Mouse (Mus musculus) embryonic facial prominence, embryonic 15.5 days (tissue): Measurements from ENCODE around the gene Nup133. TPM values are rescaled to one million over a fixed set of nuclear protein-coding genes. Genes with fewer than 3 reads are reported as not detected.

Experiments
- ATAC-seq: fragments of 200-750 bp; cut with Nextera tagmentation; 2 replicates; pipeline ENCODE4 v1.8.0; 2017; ENCODE audit warnings: low read depth, moderate TSS enrichment; ENCODE audit not compliant: insufficient number of reproducible peaks, low FRiP score, low TSS enrichment
- H3K27ac ChIP-seq: fragments of 300-500 bp; sonication (generic); replicated peaks from 2 replicates; pipeline ENCODE4 v1.5.1; 2015; ENCODE audit warnings: mild to moderate bottlenecking, inconsistent platforms
- H3K27me3 ChIP-seq: fragments of 300-500 bp; sonication (generic); 2 replicates; pipeline ENCODE4 v1.6.1; 2015; ENCODE audit warnings: inconsistent platforms
- H3K36me3 ChIP-seq: fragments of 300-500 bp; sonication (generic); 2 replicates; pipeline ENCODE4 v1.6.1; 2015; ENCODE audit warnings: mild to moderate bottlenecking, inconsistent platforms
- H3K4me1 ChIP-seq: fragments of 300-500 bp; sonication (generic); 2 replicates; pipeline ENCODE4 v1.6.1; 2015; ENCODE audit warnings: inconsistent platforms
- H3K4me2 ChIP-seq: fragments of 300-500 bp; sonication (generic); replicated peaks from 2 replicates; pipeline ENCODE4 v1.6.1; 2015; ENCODE audit warnings: mild to moderate bottlenecking, inconsistent platforms
- H3K4me3 ChIP-seq: fragments of 300-500 bp; sonication (generic); replicated peaks from 2 replicates; pipeline ENCODE4 v1.5.1; 2015; ENCODE audit warnings: mild to moderate bottlenecking, inconsistent platforms
- H3K9ac ChIP-seq: fragments of 300-500 bp; sonication (generic); 2 replicates; pipeline ENCODE4 v1.6.1; 2015; ENCODE audit warnings: inconsistent platforms
- H3K9me3 ChIP-seq: fragments of 300-500 bp; sonication (generic); replicated peaks from 2 replicates; pipeline ENCODE4 v1.6.1; 2016; ENCODE audit warnings: inconsistent platforms
- WGBS: fragments of 180-500 bp; shearing (Covaris S2); methylation state at CpG from one replicate; pipeline ENCODE4 v1.1.7; 2015; 5-methylcytosine and 5-hydroxymethylcytosine counted together
- polyA plus RNA-seq: library from polyadenylated mRNA; unstranded; fragments of >200 nt; fragmentation: Nextera tagmentation; extraction: Ambion mirVana; gene quantifications from 2 replicates; pipeline ENCODE4 v1.2.1, GENCODE M21; 2015

Nup133 gene
- polyA plus RNA-seq, 1 experiment from 2014 or later: 27.3 TPM

- Histone ChIP-seq H3K27ac (no peak overlapping the region), H3K4me2 (no peak overlapping the region), H3K4me3 (no peak overlapping the region), H3K27me3 (peaks cover 48% of the 10 kb centered on the region), H3K36me3 (peaks cover 20% of the 10 kb centered on the region), H3K4me1 (peaks cover 12% of the 10 kb centered on the region), H3K9me3 (no peaks in the 10 kb centered on the region), H3K9ac (no peak overlapping the region)
- 54% methylated on average over 10 of the region's 10 CpGs for WGBS
- ATAC-seq: no peak
Measured at GRCm38 (mm10) chr8:123896774-123897173, 52.3 kb downstream of the Nup133 start.

- H3K4me3 ChIP-seq: no peak overlapping the region
- no peak overlapping the region for H3K4me2 ChIP-seq
- H3K9ac ChIP-seq: no peak overlapping the region
- no peak for ATAC-seq
- no peak overlapping the region for H3K27ac ChIP-seq
- WGBS: 56% methylated on average over 14 of the region's 14 CpGs
- no peaks in the 10 kb centered on the region for H3K9me3 ChIP-seq
- H3K4me1 ChIP-seq: peaks cover 16% of the 10 kb centered on the region
- H3K36me3 ChIP-seq: peaks cover 16% of the 10 kb centered on the region
- H3K27me3 ChIP-seq: peaks cover 52% of the 10 kb centered on the region
Measured at GRCm38 (mm10) chr8:123896366-123896761, 52.7 kb downstream of the Nup133 start.

- Histone ChIP-seq H3K27me3 (peaks cover 58% of the 10 kb centered on the region), H3K9ac (no peak overlapping the region), H3K9me3 (no peaks in the 10 kb centered on the region), H3K4me3 (no peak overlapping the region), H3K4me1 (peaks cover 20% of the 10 kb centered on the region), H3K27ac (no peak overlapping the region), H3K36me3 (peaks cover 10% of the 10 kb centered on the region; the same call in 1 of the 2 replicates), H3K4me2 (no peak overlapping the region)
- WGBS: 65% methylated on average over 9 of the region's 9 CpGs
- no peak for ATAC-seq
Measured at GRCm38 (mm10) chr8:123895680-123896365, 53.2 kb downstream of the Nup133 start.

- no peak overlapping the region for H3K9ac ChIP-seq
- H3K9me3 ChIP-seq: no peaks in the 10 kb centered on the region
- WGBS: 75% methylated on average over 4 of the region's 4 CpGs
- peaks cover 20% of the 10 kb centered on the region for H3K4me1 ChIP-seq
- H3K4me2 ChIP-seq: no peak overlapping the region
- peaks cover 4% of the 10 kb centered on the region; the same call in 1 of the 2 replicates for H3K36me3 ChIP-seq
- peaks cover 64% of the 10 kb centered on the region for H3K27me3 ChIP-seq
- H3K4me3 ChIP-seq: no peak overlapping the region
- no peak overlapping the region for H3K27ac ChIP-seq
- no peak for ATAC-seq
Measured at GRCm38 (mm10) chr8:123895230-123895629, 53.8 kb downstream of the Nup133 start.

GRCm38 (mm10) chr8:123894502-123895097 lies 54.5 kb downstream of the Nup133 start, which contains the start of gene Acta1:
Acta1 (minus strand) TSS chr8:123894751.
- ATAC-seq: no peak
- 17% methylated on average over 15 of the region's 15 CpGs for WGBS

GRCm38 (mm10) chr8:123893413-123893812 lies 55.7 kb downstream of the Nup133 start:
- no peak for ATAC-seq
- no peaks in the 10 kb centered on the region for H3K36me3 ChIP-seq
- peaks cover 20% of the 10 kb centered on the region for H3K4me1 ChIP-seq
- H3K9me3 ChIP-seq: no peaks in the 10 kb centered on the region
- no peak overlapping the region for H3K9ac ChIP-seq
- WGBS: 58% methylated on average over 11 of the region's 11 CpGs
- no peak overlapping the region for H3K4me2 ChIP-seq
- H3K27ac ChIP-seq: no peak overlapping the region
- peaks cover 76% of the 10 kb centered on the region for H3K27me3 ChIP-seq
- H3K4me3 ChIP-seq: 0 out of 2 replicates have a peak overlapping the region, but pooled peaks have one; percentile 4

More at GRCm38 (mm10) chr8:123894502-123895097, 54.5 kb downstream of the Nup133 start, which contains the start of gene Acta1:
- Histone ChIP-seq H3K36me3 (0 out of 2 replicates have a peak, but pooled peaks cover 3% of the 10 kb centered on the region), H3K27ac (no peak within 1 kb of the TSS), H3K9me3 (no peaks in the 10 kb centered on the region), H3K9ac (no peak within 1 kb of the TSS), H3K4me3 (0 out of 2 replicates have a peak within 1 kb of the TSS, but pooled peaks have one; percentile 4), H3K4me1 (peaks cover 20% of the 10 kb centered on the region), H3K4me2 (no peak within 1 kb of the TSS), H3K27me3 (peaks cover 70% of the 10 kb centered on the region)

GRCm38 (mm10) chr8:123892586-123893155 lies 56.4 kb downstream of the Nup133 start:
- ATAC-seq: no peak
- no peaks in the 10 kb centered on the region for H3K36me3 ChIP-seq
- H3K9me3 ChIP-seq: no peaks in the 10 kb centered on the region
- peak overlapping the region; percentile 30 for H3K4me3 ChIP-seq
- H3K4me2 ChIP-seq: peak overlapping the region; percentile 51
- no peak overlapping the region for H3K27ac ChIP-seq
- H3K27me3 ChIP-seq: peaks cover 76% of the 10 kb centered on the region
- peaks cover 20% of the 10 kb centered on the region for H3K4me1 ChIP-seq
- H3K9ac ChIP-seq: no peak overlapping the region
- 8% methylated on average over 30 of the region's 30 CpGs for WGBS

- WGBS: under 1% methylated on average over 49 of the region's 49 CpGs
- no peaks in the 10 kb centered on the region for H3K36me3 ChIP-seq
- peak overlapping the region; percentile 51 for H3K4me2 ChIP-seq
- H3K9me3 ChIP-seq: no peaks in the 10 kb centered on the region
- no peak overlapping the region for H3K9ac ChIP-seq
- H3K4me3 ChIP-seq: peak overlapping the region; percentile 30
- ATAC-seq: no peak; the same call in 1 of the 2 replicates
- H3K27ac ChIP-seq: no peak overlapping the region
- H3K27me3 ChIP-seq: peaks cover 76% of the 10 kb centered on the region
- H3K4me1 ChIP-seq: peaks cover 20% of the 10 kb centered on the region
Measured at GRCm38 (mm10) chr8:123891883-123892585, 57.0 kb downstream of the Nup133 start.

GRCm38 (mm10) chr8:123891271-123891670 lies 57.8 kb downstream of the Nup133 start:
- Histone ChIP-seq H3K9ac (no peak overlapping the region), H3K9me3 (no peaks in the 10 kb centered on the region), H3K27ac (no peak overlapping the region), H3K4me1 (peaks cover 20% of the 10 kb centered on the region), H3K36me3 (no peaks in the 10 kb centered on the region), H3K4me2 (peak overlapping the region; percentile 51), H3K4me3 (peak overlapping the region; percentile 30), H3K27me3 (peaks cover 73% of the 10 kb centered on the region)
- ATAC-seq: no peak
- under 1% methylated on average over 11 of the region's 11 CpGs for WGBS

- 70% methylated on average over 4 of the region's 4 CpGs for WGBS
- H3K9ac ChIP-seq: no peak overlapping the region
Measured at GRCm38 (mm10) chr8:123889797-123890196, 59.3 kb downstream of the Nup133 start.

GRCm38 (mm10) chr8:123887956-123888355 lies 61.1 kb downstream of the Nup133 start:
- Histone ChIP-seq H3K9me3 (no peaks in the 10 kb centered on the region), H3K4me1 (peaks cover 30% of the 10 kb centered on the region), H3K36me3 (no peaks in the 10 kb centered on the region), H3K9ac (no peak overlapping the region), H3K4me3 (no peak overlapping the region), H3K4me2 (no peak overlapping the region), H3K27me3 (peaks cover 47% of the 10 kb centered on the region), H3K27ac (no peak overlapping the region)
- no peak for ATAC-seq
- 75% methylated on average over 2 of the region's 2 CpGs for WGBS

More at GRCm38 (mm10) chr8:123889797-123890196, 59.3 kb downstream of the Nup133 start:
- Histone ChIP-seq H3K36me3 (no peaks in the 10 kb centered on the region), H3K9me3 (no peaks in the 10 kb centered on the region), H3K27ac (no peak overlapping the region), H3K27me3 (peaks cover 59% of the 10 kb centered on the region), H3K4me3 (no peak overlapping the region), H3K4me1 (peaks cover 20% of the 10 kb centered on the region), H3K4me2 (no peak overlapping the region)
- no peak for ATAC-seq
